Mouse (Mus musculus) forebrain, embryonic 13.5 days (tissue): ENCODE data around the gene Ahsg. TPM values are rescaled to one million over a fixed set of nuclear protein-coding genes. Genes with fewer than 3 reads are reported as not detected.

Source experiments
- ATAC-seq: fragments of 200-750 bp; cut with Nextera tagmentation; 2 replicates; pipeline ENCODE4 v1.8.0; 2017
- H3K27ac ChIP-seq: fragments of 300-500 bp; sonication (generic); 2 replicates; pipeline ENCODE4 v1.5.1; 2015; ENCODE audit warnings: inconsistent platforms, mild to moderate bottlenecking, moderate library complexity
- H3K27me3 ChIP-seq: fragments of 300-500 bp; sonication (generic); 2 replicates; pipeline ENCODE4 v1.6.1; 2015; ENCODE audit warnings: mild to moderate bottlenecking, inconsistent platforms
- H3K36me3 ChIP-seq: fragments of 300-500 bp; sonication (generic); 2 replicates; pipeline ENCODE4 v1.6.1; 2015; ENCODE audit warnings: mild to moderate bottlenecking, inconsistent platforms; ENCODE audit not compliant: poor library complexity, severe bottlenecking
- H3K4me1 ChIP-seq: fragments of 300-500 bp; sonication (generic); 2 replicates; pipeline ENCODE4 v1.6.1; 2015; ENCODE audit warnings: inconsistent platforms
- H3K4me2 ChIP-seq: fragments of 300-500 bp; sonication (generic); 2 replicates; pipeline ENCODE4 v1.6.1; 2015; ENCODE audit warnings: inconsistent platforms, mild to moderate bottlenecking, moderate library complexity
- H3K4me3 ChIP-seq: fragments of 300-500 bp; sonication (generic); 2 replicates; pipeline ENCODE4 v1.5.1; 2015; ENCODE audit warnings: mild to moderate bottlenecking, inconsistent platforms
- H3K9ac ChIP-seq: fragments of 300-500 bp; sonication (generic); 2 replicates; pipeline ENCODE4 v1.6.1; 2015; ENCODE audit warnings: mild to moderate bottlenecking, inconsistent platforms
- H3K9me3 ChIP-seq: fragments of 300-500 bp; sonication (generic); replicated peaks from 2 replicates; pipeline ENCODE4 v1.6.1; 2016; ENCODE audit warnings: inconsistent platforms
- WGBS: fragments of 180-500 bp; shearing (Covaris S2); methylation state at CpG from one replicate; pipeline ENCODE4 v1.1.7; 2015; 5-methylcytosine and 5-hydroxymethylcytosine counted together
- polyA plus RNA-seq: library from polyadenylated mRNA; unstranded; fragments of >200 nt; fragmentation: Nextera tagmentation; extraction: Ambion mirVana; gene quantifications from 2 replicates; pipeline ENCODE4 v1.2.1, GENCODE M21; 2015

Gene Ahsg
- polyA plus RNA-seq, 1 experiment from 2014 or later: not detected

GRCm38 (mm10) chr16:22873369-22873768, 17.7 kb upstream of the Ahsg start:
- peaks cover 56% of the 10 kb centered on the region for H3K36me3 ChIP-seq
- no peak overlapping the region for H3K4me2 ChIP-seq
- WGBS: 80% methylated on average over 4 of the region's 4 CpGs
- no peak overlapping the region for H3K27ac ChIP-seq
- H3K9me3 ChIP-seq: no peaks in the 10 kb centered on the region
- no peaks in the 10 kb centered on the region for H3K27me3 ChIP-seq
- H3K4me1 ChIP-seq: no peaks in the 10 kb centered on the region
- ATAC-seq: no peak
- no peak overlapping the region for H3K4me3 ChIP-seq
- H3K9ac ChIP-seq: no peak overlapping the region

GRCm38 (mm10) chr16:22876218-22877043, 14.6 kb upstream of the Ahsg start:
- ATAC-seq: no peak
- Histone ChIP-seq H3K36me3 (peaks cover 26% of the 10 kb centered on the region), H3K4me3 (no peak overlapping the region), H3K9ac (0 out of 2 replicates have a peak overlapping the region, but pooled peaks have one; percentile 23), H3K9me3 (no peaks in the 10 kb centered on the region), H3K27me3 (no peaks in the 10 kb centered on the region), H3K4me2 (no peak overlapping the region), H3K27ac (no peak overlapping the region), H3K4me1 (no peaks in the 10 kb centered on the region)
- 58% methylated on average over 9 of the region's 9 CpGs for WGBS

GRCm38 (mm10) chr16:22877660-22878390, 13.3 kb upstream of the Ahsg start:
- no peak overlapping the region for H3K9ac ChIP-seq
- no peak for ATAC-seq

GRCm38 (mm10) chr16:22878716-22879115, 12.4 kb upstream of the Ahsg start:
- no peaks in the 10 kb centered on the region for H3K4me1 ChIP-seq
- no peaks in the 10 kb centered on the region for H3K9me3 ChIP-seq
- H3K27ac ChIP-seq: no peak overlapping the region
- WGBS: 71% methylated on average over 7 of the region's 7 CpGs
- H3K4me2 ChIP-seq: no peak overlapping the region
- no peak for ATAC-seq
- H3K36me3 ChIP-seq: peaks cover 3% of the 10 kb centered on the region
- H3K27me3 ChIP-seq: peaks cover 5% of the 10 kb centered on the region; the same call in 1 of the 2 replicates
- no peak overlapping the region for H3K4me3 ChIP-seq
- no peak overlapping the region for H3K9ac ChIP-seq

More at GRCm38 (mm10) chr16:22877660-22878390, 13.3 kb upstream of the Ahsg start:
- peaks cover 5% of the 10 kb centered on the region; the same call in 1 of the 2 replicates for H3K27me3 ChIP-seq
- H3K4me3 ChIP-seq: no peak overlapping the region
- 77% methylated on average over 11 of the region's 11 CpGs for WGBS
- no peaks in the 10 kb centered on the region for H3K4me1 ChIP-seq
- H3K4me2 ChIP-seq: no peak overlapping the region
- no peak overlapping the region for H3K27ac ChIP-seq
- H3K9me3 ChIP-seq: no peaks in the 10 kb centered on the region
- peaks cover 12% of the 10 kb centered on the region for H3K36me3 ChIP-seq

- no peaks in the 10 kb centered on the region for H3K36me3 ChIP-seq
- WGBS: 56% methylated on average over 7 of the region's 7 CpGs
- H3K4me1 ChIP-seq: no peaks in the 10 kb centered on the region
- no peak overlapping the region for H3K4me2 ChIP-seq
- no peak overlapping the region for H3K4me3 ChIP-seq
- peaks cover 5% of the 10 kb centered on the region; the same call in 1 of the 2 replicates for H3K27me3 ChIP-seq
- no peak for ATAC-seq
- no peak overlapping the region for H3K9ac ChIP-seq
- no peaks in the 10 kb centered on the region for H3K9me3 ChIP-seq
- H3K27ac ChIP-seq: no peak overlapping the region
Measured at GRCm38 (mm10) chr16:22879945-22880595, 11.0 kb upstream of the Ahsg start.

DNA sequence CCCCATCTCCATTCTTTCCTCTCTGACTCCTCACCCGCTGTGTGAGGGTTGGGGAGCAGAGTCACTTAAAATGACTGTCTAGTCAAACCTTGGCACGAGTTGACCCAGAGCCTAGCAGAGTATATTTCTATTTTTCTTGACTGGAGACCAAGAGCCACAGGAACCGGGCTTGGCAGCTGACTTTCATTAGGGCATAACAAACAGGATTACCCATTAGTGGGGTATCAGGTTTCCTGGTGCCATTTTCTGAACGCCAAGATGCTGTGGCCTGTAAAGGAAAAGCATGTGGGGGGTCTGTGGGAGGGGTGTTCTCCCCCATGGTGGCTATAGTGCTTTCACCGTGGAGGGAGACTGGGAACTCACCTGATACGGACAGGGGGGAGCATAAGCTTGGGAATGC, 10.2 kb upstream of the Ahsg start:
- no peaks in the 10 kb centered on the region for H3K4me1 ChIP-seq
- H3K9me3 ChIP-seq: no peaks in the 10 kb centered on the region
- no peak overlapping the region for H3K4me2 ChIP-seq
- no peak overlapping the region for H3K27ac ChIP-seq
- no peak for ATAC-seq
- peaks cover 5% of the 10 kb centered on the region; the same call in 1 of the 2 replicates for H3K27me3 ChIP-seq
- no peak overlapping the region for H3K9ac ChIP-seq
- no peak overlapping the region for H3K4me3 ChIP-seq
- WGBS: under 1% methylated on average over 6 of the region's 6 CpGs
- H3K36me3 ChIP-seq: no peaks in the 10 kb centered on the region

DNA sequence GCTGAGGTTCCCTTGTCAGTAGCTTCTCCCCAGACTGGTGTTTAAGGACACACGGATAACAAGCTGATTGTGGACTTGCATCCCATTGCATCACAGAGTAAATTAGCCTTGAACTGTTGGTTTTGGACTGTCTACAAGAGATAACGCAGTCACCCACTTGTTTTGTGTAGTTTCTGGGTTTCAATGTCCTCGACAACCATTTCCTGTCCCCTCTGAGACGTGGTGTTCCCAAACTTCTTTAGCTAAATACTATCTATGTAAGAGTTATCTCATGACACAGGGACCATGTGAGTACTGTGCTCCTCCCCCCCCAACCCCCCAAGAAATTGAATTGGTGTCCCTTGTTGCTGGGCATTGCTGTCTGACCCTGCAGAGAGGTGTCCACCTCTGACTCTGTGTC, 9.6 kb upstream of the Ahsg start:
- WGBS: 76% methylated on average over 4 of the region's 4 CpGs
- Histone ChIP-seq H3K4me1 (no peaks in the 10 kb centered on the region), H3K36me3 (no peaks in the 10 kb centered on the region), H3K4me2 (no peak overlapping the region), H3K27ac (no peak overlapping the region), H3K27me3 (peaks cover 5% of the 10 kb centered on the region; the same call in 1 of the 2 replicates), H3K4me3 (no peak overlapping the region), H3K9ac (no peak overlapping the region), H3K9me3 (no peaks in the 10 kb centered on the region)
- no peak for ATAC-seq

DNA sequence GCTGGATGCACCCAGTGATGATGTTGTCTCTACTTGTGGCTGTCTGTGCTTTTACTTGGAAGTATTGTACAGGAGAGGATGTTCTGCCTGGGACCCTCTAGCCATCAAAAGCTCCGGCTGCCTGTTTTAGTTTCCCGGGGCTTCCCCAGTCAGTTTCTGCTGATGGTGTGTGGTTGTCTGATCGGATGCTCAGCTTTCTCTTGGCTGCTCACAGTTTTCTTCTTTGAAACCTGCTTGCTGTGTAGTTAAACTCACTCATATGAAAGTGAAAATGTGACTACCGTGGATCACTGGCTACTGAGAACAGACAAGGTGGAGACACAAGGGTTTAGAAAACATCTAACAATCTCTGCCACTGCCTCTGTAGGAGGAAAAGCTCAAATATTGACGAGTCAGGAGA, 7.6 kb upstream of the Ahsg start:
- H3K27ac ChIP-seq: no peak overlapping the region
- no peaks in the 10 kb centered on the region for H3K9me3 ChIP-seq
- H3K36me3 ChIP-seq: no peaks in the 10 kb centered on the region
- ATAC-seq: no peak
- H3K27me3 ChIP-seq: peaks cover 5% of the 10 kb centered on the region; the same call in 1 of the 2 replicates
- H3K4me3 ChIP-seq: no peak overlapping the region
- no peak overlapping the region for H3K9ac ChIP-seq
- H3K4me1 ChIP-seq: no peaks in the 10 kb centered on the region
- no peak overlapping the region for H3K4me2 ChIP-seq
- 81% methylated on average over 5 of the region's 5 CpGs for WGBS

DNA sequence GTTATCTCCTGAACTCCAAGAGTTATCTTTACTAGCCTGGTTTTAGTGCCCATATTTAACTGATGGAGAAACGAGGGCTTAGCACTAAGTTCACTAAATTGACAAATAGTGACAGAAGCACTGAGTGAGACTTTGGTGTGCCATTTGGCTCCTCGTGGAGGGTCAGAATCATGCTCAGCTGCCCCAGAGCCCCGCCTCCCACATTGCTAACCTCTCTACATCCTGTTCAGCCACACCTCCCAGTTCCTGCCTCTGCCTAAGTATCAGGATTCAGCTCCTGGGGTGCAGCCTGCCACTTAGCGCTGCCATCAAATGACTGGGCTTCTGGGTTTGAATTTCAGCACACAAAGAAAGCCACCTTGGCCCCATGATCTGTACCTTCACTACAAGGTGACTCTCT, 5.7 kb upstream of the Ahsg start:
- Histone ChIP-seq H3K4me1 (no peaks in the 10 kb centered on the region), H3K4me3 (no peak overlapping the region), H3K9ac (no peak overlapping the region), H3K27me3 (peaks cover 5% of the 10 kb centered on the region; the same call in 1 of the 2 replicates), H3K27ac (no peak overlapping the region), H3K9me3 (no peaks in the 10 kb centered on the region), H3K4me2 (no peak overlapping the region), H3K36me3 (no peaks in the 10 kb centered on the region)
- 54% methylated on average over 4 of the region's 4 CpGs for WGBS
- ATAC-seq: no peak

- Histone ChIP-seq H3K27ac (no peak overlapping the region), H3K4me1 (no peaks in the 10 kb centered on the region), H3K36me3 (no peaks in the 10 kb centered on the region), H3K9me3 (no peaks in the 10 kb centered on the region), H3K4me2 (no peak overlapping the region), H3K4me3 (no peak overlapping the region), H3K27me3 (peaks cover 5% of the 10 kb centered on the region; the same call in 1 of the 2 replicates), H3K9ac (no peak overlapping the region)
- WGBS: 79% methylated on average over 3 of the region's 3 CpGs
- ATAC-seq: no peak
Measured at GRCm38 (mm10) chr16:22886726-22887125, 4.4 kb upstream of the Ahsg start.

- Histone ChIP-seq H3K4me2 (no peak overlapping the region), H3K27me3 (no peaks in the 10 kb centered on the region), H3K9me3 (no peaks in the 10 kb centered on the region), H3K27ac (no peak overlapping the region), H3K4me3 (no peak overlapping the region), H3K36me3 (no peaks in the 10 kb centered on the region), H3K4me1 (no peaks in the 10 kb centered on the region), H3K9ac (no peak overlapping the region)
- 49% methylated on average over 4 of the region's 4 CpGs for WGBS
- ATAC-seq: no peak
Measured at GRCm38 (mm10) chr16:22888835-22889234, 2.2 kb upstream of the Ahsg start.

DNA sequence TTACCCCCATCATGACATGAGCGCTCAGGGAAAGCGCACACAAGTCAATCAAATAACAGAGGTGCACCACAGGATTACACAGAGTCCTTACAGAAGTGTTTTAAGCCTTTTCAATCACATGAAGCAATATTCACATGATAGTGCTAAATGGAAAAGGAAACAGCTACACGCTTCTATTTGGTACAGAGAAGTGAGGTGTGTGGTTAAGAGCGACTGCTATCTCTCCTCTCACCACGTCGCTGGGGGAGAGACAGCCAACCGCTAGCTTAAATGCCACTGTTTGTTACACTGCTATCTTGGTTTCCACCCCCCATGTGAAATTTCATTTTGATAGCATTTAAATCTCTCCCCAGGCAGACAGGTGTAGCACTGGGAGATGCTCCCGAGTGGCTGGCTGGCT, 1.4 kb upstream of the Ahsg start:
- H3K36me3 ChIP-seq: no peaks in the 10 kb centered on the region
- H3K4me2 ChIP-seq: no peak overlapping the region
- H3K4me3 ChIP-seq: no peak overlapping the region
- ATAC-seq: no peak
- no peaks in the 10 kb centered on the region for H3K27me3 ChIP-seq
- no peaks in the 10 kb centered on the region; the same call in 1 of the 2 replicates for H3K4me1 ChIP-seq
- H3K9ac ChIP-seq: no peak overlapping the region
- no peak overlapping the region for H3K27ac ChIP-seq
- 91% methylated on average over 8 of the region's 8 CpGs for WGBS
- H3K9me3 ChIP-seq: no peaks in the 10 kb centered on the region
